Mouse (Mus musculus): Measurements from ENCODE around the gene Tmem231. TPM values are rescaled to one million over a fixed set of nuclear protein-coding genes. Genes with fewer than 3 reads are reported as not detected.

The Tmem231 gene
- polyA plus RNA-seq, 2 experiments = 15.7 to 16.3 TPM

- Histone ChIP-seq H3K27me3 (ENCODE audit: control insufficient read depth, insufficient read depth, low read length) (peaks cover 30% of the 10 kb centered on the region), H3K27ac (replicated peaks; ENCODE audit: low read depth, low read length) (no peak overlapping the region), H3K9ac (ENCODE audit: low read depth, low read length, severe bottlenecking) (no peak overlapping the region), H3K36me3 (ENCODE audit: control insufficient read depth, insufficient read depth, low read length) (no peaks in the 10 kb centered on the region), H3K4me2 (replicated peaks; ENCODE audit: low read depth, low read length, severe bottlenecking) (no peak overlapping the region), H3K4me3 (replicated peaks; ENCODE audit: low read length) (no peak overlapping the region), H3K9me3 (ENCODE audit: control insufficient read depth, low read length) (no peaks in the 10 kb centered on the region), H3K4me1 (ENCODE audit: control insufficient read depth, insufficient read depth, low read length) (peaks cover 12% of the 10 kb centered on the region)
- DNase-seq (ENCODE audit: low spot score) (no peak), ATAC-seq (ENCODE audit: low FRiP score, low read depth) (no peak)
- no peak for TF ChIP-seq POLR2A (IDR thresholded peaks at IDR 0.05; ENCODE audit: borderline replicate concordance, extremely low read depth, insufficient read depth, insufficient read length)
- WGBS = 79% methylated on average over 1 of the region's 1 CpGs
Measured at GRCm38 (mm10) chr8:111887479-111887878, 46.2 kb downstream of the Tmem231 start.

GRCm38 (mm10) chr8:111883615-111884014, 50.1 kb downstream of the Tmem231 start:
- ATAC-seq (ENCODE audit: low FRiP score, low read depth) = no peak
- Histone ChIP-seq H3K9me3 (ENCODE audit: control insufficient read depth, low read length) (no peaks in the 10 kb centered on the region), H3K4me3 (replicated peaks; ENCODE audit: low read length) (no peak overlapping the region), H3K4me1 (ENCODE audit: control insufficient read depth, insufficient read depth, low read length) (peaks cover 6% of the 10 kb centered on the region; the same call in 1 of the 2 replicates), H3K9ac (ENCODE audit: low read depth, low read length, severe bottlenecking) (no peak overlapping the region), H3K36me3 (ENCODE audit: control insufficient read depth, insufficient read depth, low read length) (no peaks in the 10 kb centered on the region), H3K27me3 (ENCODE audit: control insufficient read depth, insufficient read depth, low read length) (no peaks in the 10 kb centered on the region), H3K27ac (replicated peaks; ENCODE audit: low read depth, low read length) (no peak overlapping the region), H3K4me2 (replicated peaks; ENCODE audit: low read depth, low read length, severe bottlenecking) (no peak overlapping the region)
- TF ChIP-seq POLR2A (IDR thresholded peaks at IDR 0.05; ENCODE audit: borderline replicate concordance, extremely low read depth, insufficient read depth, insufficient read length) = no peak
- no peak for DNase-seq (ENCODE audit: low spot score)
- 85% methylated on average over 4 of the region's 4 CpGs for WGBS

GRCm38 (mm10) chr8:111881591-111881990, 52.1 kb downstream of the Tmem231 start:
- Histone ChIP-seq H3K4me1 (ENCODE audit: control insufficient read depth, insufficient read depth, low read length) (no peaks in the 10 kb centered on the region), H3K27me3 (ENCODE audit: control insufficient read depth, insufficient read depth, low read length) (no peaks in the 10 kb centered on the region), H3K9me3 (ENCODE audit: control insufficient read depth, low read length) (no peaks in the 10 kb centered on the region), H3K9ac (ENCODE audit: low read depth, low read length, severe bottlenecking) (no peak overlapping the region), H3K4me3 (replicated peaks; ENCODE audit: low read length) (no peak overlapping the region), H3K36me3 (ENCODE audit: control insufficient read depth, insufficient read depth, low read length) (no peaks in the 10 kb centered on the region), H3K27ac (replicated peaks; ENCODE audit: low read depth, low read length) (no peak overlapping the region), H3K4me2 (replicated peaks; ENCODE audit: low read depth, low read length, severe bottlenecking) (no peak overlapping the region)
- peak; percentile 82 for DNase-seq (ENCODE audit: low spot score)
- no peak for TF ChIP-seq POLR2A (IDR thresholded peaks at IDR 0.05; ENCODE audit: borderline replicate concordance, extremely low read depth, insufficient read depth, insufficient read length)
- 2% methylated on average over 2 of the region's 2 CpGs for WGBS
- peak; percentile 24; the same call in 1 of the 2 replicates for ATAC-seq (ENCODE audit: low FRiP score, low read depth)

GRCm38 (mm10) chr8:111877711-111878110, 56.0 kb downstream of the Tmem231 start:
- no peak for TF ChIP-seq POLR2A (IDR thresholded peaks at IDR 0.05; ENCODE audit: borderline replicate concordance, extremely low read depth, insufficient read depth, insufficient read length)
- Histone ChIP-seq H3K9ac (ENCODE audit: low read depth, low read length, severe bottlenecking) (no peak overlapping the region), H3K27ac (replicated peaks; ENCODE audit: low read depth, low read length) (no peak overlapping the region), H3K36me3 (ENCODE audit: control insufficient read depth, insufficient read depth, low read length) (no peaks in the 10 kb centered on the region), H3K4me2 (replicated peaks; ENCODE audit: low read depth, low read length, severe bottlenecking) (no peak overlapping the region), H3K4me3 (replicated peaks; ENCODE audit: low read length) (no peak overlapping the region), H3K9me3 (ENCODE audit: control insufficient read depth, low read length) (no peaks in the 10 kb centered on the region), H3K4me1 (ENCODE audit: control insufficient read depth, insufficient read depth, low read length) (peaks cover 8% of the 10 kb centered on the region; the same call in 1 of the 2 replicates), H3K27me3 (ENCODE audit: control insufficient read depth, insufficient read depth, low read length) (no peaks in the 10 kb centered on the region)
- 68% methylated on average over 9 of the region's 9 CpGs for WGBS
- ATAC-seq (ENCODE audit: low FRiP score, low read depth) = no peak
- no peak for DNase-seq (ENCODE audit: low spot score)

GRCm38 (mm10) chr8:111876355-111876948, 57.2 kb downstream of the Tmem231 start, which contains the start of gene Tmem170:
TSS of gene Tmem170 (minus strand) at chr8:111876750.
- DNase-seq (ENCODE audit: low spot score) = peak; percentile 99
- 0% methylated on average over 36 of the region's 53 CpGs for WGBS

More at GRCm38 (mm10) chr8:111876355-111876948, 57.2 kb downstream of the Tmem231 start, which contains the start of gene Tmem170:
- H3K4me2 ChIP-seq (replicated peaks; ENCODE audit: low read depth, low read length, severe bottlenecking) = peak within 1 kb of the TSS; percentile 70
- H3K27ac ChIP-seq (replicated peaks; ENCODE audit: low read depth, low read length) = peak within 1 kb of the TSS; percentile 45
- peak; percentile 86; the same call in 1 of the 2 replicates for TF ChIP-seq POLR2A (IDR thresholded peaks at IDR 0.05; ENCODE audit: borderline replicate concordance, extremely low read depth, insufficient read depth, insufficient read length)
- ATAC-seq (ENCODE audit: low FRiP score, low read depth) = peak; percentile 99
- peak within 1 kb of the TSS; percentile 57 for H3K4me3 ChIP-seq (replicated peaks; ENCODE audit: low read length)
- peak within 1 kb of the TSS; percentile 69 for H3K9ac ChIP-seq (ENCODE audit: low read depth, low read length, severe bottlenecking)
- H3K27me3 ChIP-seq (ENCODE audit: control insufficient read depth, insufficient read depth, low read length) = no peaks in the 10 kb centered on the region
- no peaks in the 10 kb centered on the region for H3K9me3 ChIP-seq (ENCODE audit: control insufficient read depth, low read length)
- H3K4me1 ChIP-seq (ENCODE audit: control insufficient read depth, insufficient read depth, low read length) = peaks cover 8% of the 10 kb centered on the region; the same call in 1 of the 2 replicates
- H3K36me3 ChIP-seq (ENCODE audit: control insufficient read depth, insufficient read depth, low read length) = no peaks in the 10 kb centered on the region
